9 mouse cellular contexts compared by ENCODE assay signal in the genomic region with DNA sequence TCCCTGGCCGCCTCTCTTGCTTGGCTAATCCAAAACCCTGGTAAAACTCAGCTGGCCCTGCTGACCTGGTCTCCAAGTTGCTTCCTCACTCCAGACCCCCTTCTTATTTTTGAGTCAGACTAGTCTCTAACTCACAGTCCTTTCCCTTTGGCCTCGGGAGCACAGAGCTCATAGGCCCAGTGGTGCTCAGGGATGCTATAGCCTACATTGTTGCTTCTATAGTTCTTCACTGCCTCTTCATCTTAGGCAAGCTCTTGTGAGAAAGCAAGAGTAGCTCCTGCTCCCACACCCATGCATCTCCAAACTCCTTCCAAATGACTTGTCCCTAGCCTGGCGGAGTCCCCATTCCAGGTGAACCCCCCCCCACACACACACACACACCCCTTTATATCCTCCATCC. TPM values are rescaled to one million over a fixed set of nuclear protein-coding genes. Genes with fewer than 3 reads are reported as not detected.
DNase-seq lines count a peak whose midpoint lies in the region; ATAC-seq and TF ChIP-seq lines count a peak whose summit lies in the region.
"Had no signal": no experiment of that assay in that cellular context is flagged by ENCODE, and none has a peak within 500 bp of the region (broad histone marks: within the 10 kb centered on the region; RNA-seq: fewer than 3 reads in every experiment).

No protein-coding gene starts in this region.

- 48% methylated on average over 3 of the region's 3 CpGs for WGBS in heart, adult 2 months
- WGBS in forebrain, embryonic 15.5 days, result 52% methylated on average over 3 of the region's 3 CpGs
- WGBS in liver, adult 2 months, result 60% methylated on average over 3 of the region's 3 CpGs
- 46% methylated on average over 3 of the region's 3 CpGs for WGBS in stomach, embryonic 16.5 days

- peaks cover 6% of the 10 kb centered on the region; the same call in 1 of the 2 replicates for H3K79me2 ChIP-seq in heart, adult 2 months (replicated peaks; ENCODE audit: control insufficient read depth, insufficient read depth, low read length)
- H3K79me2 ChIP-seq in liver, adult 2 months (ENCODE audit: control insufficient read depth, insufficient read depth, low read length), result peaks cover 32% of the 10 kb centered on the region; the same call in 1 of the 2 replicates

- no peak for TF ChIP-seq CTCF in heart, adult 2 months (IDR thresholded peaks at IDR 0.05)
- TF ChIP-seq CTCF in liver, adult 2 months (IDR thresholded peaks at IDR 0.05; ENCODE audit: low read depth, low read length), result no peak

- intact Hi-C loops in heart, adult 2 months (cut with DNase I), result loop anchor here (5.0 kb wide), 1 partner anchor 40 kb away; a partner anchor contains a TSS
- intact Hi-C loops in heart, postnatal 36 days (cut with DNase I), result loop anchor here (2.0 to 10.0 kb wide), 4 partner anchors 25 to 330 kb away; a partner anchor contains a TSS
- intact Hi-C loops in left cerebral cortex, postnatal 4 days (cut with DNase I), result no loop called here

- in situ Hi-C loops in ES-E14 (cut with MboI; ENCODE audit: low sequenced_read_pairs in 2 of 2, unreplicated experiment in 2 of 2), result no loop called here

- DNase-seq in heart, adult 2 months, result no peak
- DNase-seq in heart, postnatal 36 days, result no peak
- no peak for DNase-seq in ES-E14 (ENCODE audit: low read depth, low spot score)
- DNase-seq in liver, adult 2 months (ENCODE audit: extremely low read depth, low read depth, low spot score), result no peak
- DNase-seq in gastrocnemius, postnatal 10 days, result no peak
- DNase-seq in left cerebral cortex, postnatal 4 days, result no peak

- H3K9ac ChIP-seq in heart, adult 2 months (ENCODE audit: low read depth, low read length), result peak overlapping the region; percentile 80; the same call in 1 of the 2 replicates
- peak overlapping the region; percentile 97 for H3K9ac ChIP-seq in ES-E14 (ENCODE audit: insufficient read depth, low read depth, low read length, poor library complexity, severe bottlenecking)
- H3K9ac ChIP-seq in forebrain, embryonic 15.5 days (replicated peaks), result peak overlapping the region; percentile 83
- H3K9ac ChIP-seq in liver, adult 2 months (ENCODE audit: low read depth, low read length), result peak overlapping the region; percentile 87
- peak overlapping the region; percentile 86 for H3K9ac ChIP-seq in stomach, embryonic 16.5 days (ENCODE audit: low read length)

- no peak for ATAC-seq in forebrain, embryonic 15.5 days (replicated peaks)
- no peak for ATAC-seq in stomach, embryonic 16.5 days (ENCODE audit: insufficient read depth, low FRiP score)

- peak overlapping the region; percentile 82 for H3K4me2 ChIP-seq in forebrain, embryonic 15.5 days (replicated peaks)
- H3K4me2 ChIP-seq in stomach, embryonic 16.5 days (ENCODE audit: low read depth, low read length), result peak overlapping the region; percentile 68

- peak overlapping the region; percentile 97; the same call in 1 of the 2 replicates for H3K27ac ChIP-seq in heart, adult 2 months
- H3K27ac ChIP-seq in ES-E14 (ENCODE audit: insufficient read depth, low read depth, low read length, poor library complexity, severe bottlenecking), result no peak overlapping the region
- H3K27ac ChIP-seq in forebrain, embryonic 15.5 days (replicated peaks), result no peak overlapping the region
- H3K27ac ChIP-seq in liver, adult 2 months (replicated peaks; ENCODE audit: insufficient read depth, low read depth, low read length), result no peak overlapping the region
- no peak overlapping the region for H3K27ac ChIP-seq in stomach, embryonic 16.5 days (ENCODE audit: low read length)

- H3K9me3 ChIP-seq in ES-E14 (ENCODE audit: control insufficient read depth, insufficient read depth, low read depth, low read length), result no peaks in the 10 kb centered on the region
- H3K9me3 ChIP-seq in forebrain, embryonic 15.5 days, result no peaks in the 10 kb centered on the region
- H3K9me3 ChIP-seq in stomach, embryonic 16.5 days (replicated peaks; ENCODE audit: control insufficient read depth, low read length), result no peaks in the 10 kb centered on the region

- no peaks in the 10 kb centered on the region for H3K36me3 ChIP-seq in heart, adult 2 months (ENCODE audit: control insufficient read depth, insufficient read depth, low read length)
- peaks cover 18% of the 10 kb centered on the region for H3K36me3 ChIP-seq in ES-E14 (ENCODE audit: control insufficient read depth, insufficient read depth, low read length, poor library complexity, severe bottlenecking)
- H3K36me3 ChIP-seq in forebrain, embryonic 15.5 days, result peaks cover 22% of the 10 kb centered on the region
- H3K36me3 ChIP-seq in liver, adult 2 months (ENCODE audit: control insufficient read depth, insufficient read depth, low read length), result no peaks in the 10 kb centered on the region; the same call in 1 of the 2 replicates
- peaks cover 8% of the 10 kb centered on the region; the same call in 1 of the 2 replicates for H3K36me3 ChIP-seq in stomach, embryonic 16.5 days (ENCODE audit: control insufficient read depth, insufficient read depth, low read length)

- TF ChIP-seq EP300 in heart, adult 2 months (IDR thresholded peaks at IDR 0.05; ENCODE audit: insufficient read depth, low read depth, low read length), result no peak

- peaks cover 6% of the 10 kb centered on the region for H3K4me1 ChIP-seq in heart, adult 2 months (ENCODE audit: control insufficient read depth, insufficient read depth, low read length)
- H3K4me1 ChIP-seq in ES-E14 (ENCODE audit: control insufficient read depth in 2 of 2, insufficient read depth in 2 of 2, low read length in 2 of 2, poor library complexity in 1 of 2), result peaks cover 9 to 10% of the 10 kb centered on the region in 2 experiments; a peak in 3 of 4 replicates
- H3K4me1 ChIP-seq in forebrain, embryonic 15.5 days, result peaks cover 13% of the 10 kb centered on the region
- H3K4me1 ChIP-seq in liver, adult 2 months (ENCODE audit: control insufficient read depth, insufficient read depth, low read length), result peaks cover 9% of the 10 kb centered on the region
- peaks cover 6% of the 10 kb centered on the region for H3K4me1 ChIP-seq in stomach, embryonic 16.5 days (ENCODE audit: control insufficient read depth, insufficient read depth, low read length)

- no peaks in the 10 kb centered on the region for H3K27me3 ChIP-seq in heart, adult 2 months (ENCODE audit: control insufficient read depth, insufficient read depth, low read length)
- no peaks in the 10 kb centered on the region for H3K27me3 ChIP-seq in forebrain, embryonic 15.5 days
- H3K27me3 ChIP-seq in liver, adult 2 months (ENCODE audit: control insufficient read depth, insufficient read depth, low read length), result no peaks in the 10 kb centered on the region
- H3K27me3 ChIP-seq in stomach, embryonic 16.5 days (ENCODE audit: control insufficient read depth, insufficient read depth, low read length), result no peaks in the 10 kb centered on the region

- peak overlapping the region; percentile 64 for H3K4me3 ChIP-seq in heart, adult 2 months
- peak overlapping the region; percentile 90 to 97; a peak in 3 of 4 replicates for H3K4me3 ChIP-seq in ES-E14 (ENCODE audit: insufficient read depth in 1 of 2, low read depth in 1 of 2, low read length in 2 of 2, poor library complexity in 1 of 2, severe bottlenecking in 1 of 2)
- peak overlapping the region; percentile 62 for H3K4me3 ChIP-seq in forebrain, embryonic 15.5 days
- H3K4me3 ChIP-seq in liver, adult 2 months (ENCODE audit: insufficient read depth, low read depth, low read length), result peak overlapping the region; percentile 75; the same call in 1 of the 2 replicates
- H3K4me3 ChIP-seq in stomach, embryonic 16.5 days (replicated peaks; ENCODE audit: low read length), result peak overlapping the region; percentile 88

- TF ChIP-seq POLR2A in heart, adult 2 months (IDR thresholded peaks at IDR 0.05; ENCODE audit: insufficient read depth, low read depth, low read length), result no peak
- TF ChIP-seq POLR2A in liver, adult 2 months (IDR thresholded peaks at IDR 0.05; ENCODE audit: extremely low read depth, insufficient read depth, low read length), result no peak

RNA-seq across cellular contexts. Expression of a gene that starts 1.2 kb away (rescaled TPM):
- total RNA-seq in heart, adult 2 months (2021), result 100 to 1,000 TPM; 620 to 733 TPM
- 1,081 and 1,159 TPM in 2 replicates for polyA plus RNA-seq in heart, adult 2 months (2012; rRNA removed)
- total RNA-seq in heart, postnatal 36 days (2021), result 100 to 1,000 TPM; 712 to 745 TPM
- total RNA-seq in ES-E14 (2012; rRNA removed), result 236 and 275 TPM in 2 replicates
- 327 and 356 TPM in 2 replicates for polyA plus RNA-seq in forebrain, embryonic 15.5 days (2015; fragmentation: Nextera tagmentation; extraction: Ambion mirVana)
- total RNA-seq in liver, adult 2 months (2014; rRNA removed), result 190 and 193 TPM in 2 replicates
- 297 and 359 TPM in 2 replicates for polyA plus RNA-seq in liver, adult 2 months (2012; rRNA removed)
- 285 and 326 TPM in 2 replicates for polyA plus RNA-seq in stomach, embryonic 16.5 days (2015; fragmentation: Nextera tagmentation; extraction: Ambion mirVana)
- total RNA-seq in gastrocnemius, postnatal 10 days (2021), result 100 to 1,000 TPM; 408 to 467 TPM
- total RNA-seq in left cerebral cortex, postnatal 4 days (2021), result 100 to 1,000 TPM; 120 to 136 TPM

RNA-seq across cellular contexts. Expression of a gene that starts 32.1 kb away (rescaled TPM):
- total RNA-seq in heart, adult 2 months (2021), result not detected
- not detected in 2 replicates for polyA plus RNA-seq in heart, adult 2 months (2012; rRNA removed)
- total RNA-seq in heart, postnatal 36 days (2021), result not detected
- not detected in 2 replicates for total RNA-seq in ES-E14 (2012; rRNA removed)
- polyA plus RNA-seq in forebrain, embryonic 15.5 days (2015; fragmentation: Nextera tagmentation; extraction: Ambion mirVana), result 0.06 and 0.08 TPM in 2 replicates
- total RNA-seq in liver, adult 2 months (2014; rRNA removed), result not detected in 2 replicates
- polyA plus RNA-seq in liver, adult 2 months (2012; rRNA removed), result not detected in 2 replicates
- not detected in 2 replicates for polyA plus RNA-seq in stomach, embryonic 16.5 days (2015; fragmentation: Nextera tagmentation; extraction: Ambion mirVana)
- total RNA-seq in gastrocnemius, postnatal 10 days (2021), result not detected
- total RNA-seq in left cerebral cortex, postnatal 4 days (2021), result not detected
- polyA plus RNA-seq: testis, adult 2 months had no signal

RNA-seq across cellular contexts. Expression of a gene that starts 40.1 kb away (rescaled TPM):
- total RNA-seq in heart, adult 2 months (2021), result 100 to 1,000 TPM; 445 to 505 TPM
- 772 and 935 TPM in 2 replicates for polyA plus RNA-seq in heart, adult 2 months (2012; rRNA removed)
- 100 to 1,000 TPM; 431 to 554 TPM for total RNA-seq in heart, postnatal 36 days (2021)
- 246 and 386 TPM in 2 replicates for total RNA-seq in ES-E14 (2012; rRNA removed)
- 683 and 712 TPM in 2 replicates for polyA plus RNA-seq in forebrain, embryonic 15.5 days (2015; fragmentation: Nextera tagmentation; extraction: Ambion mirVana)
- total RNA-seq in liver, adult 2 months (2014; rRNA removed), result 108 and 130 TPM in 2 replicates
- 647 and 677 TPM in 2 replicates for polyA plus RNA-seq in liver, adult 2 months (2012; rRNA removed)
- 503 and 554 TPM in 2 replicates for polyA plus RNA-seq in stomach, embryonic 16.5 days (2015; fragmentation: Nextera tagmentation; extraction: Ambion mirVana)
- 100 to 1,000 TPM; 422 to 448 TPM for total RNA-seq in gastrocnemius, postnatal 10 days (2021)
- total RNA-seq in left cerebral cortex, postnatal 4 days (2021), result 100 to 1,000 TPM; 610 to 661 TPM

RNA-seq across cellular contexts. Expression of a gene that starts 40.3 kb away (rescaled TPM):
- total RNA-seq in heart, adult 2 months (2021), result 10 to 100 TPM; 11.3 to 16.8 TPM
- 13.4 and 17.4 TPM in 2 replicates for polyA plus RNA-seq in heart, adult 2 months (2012; rRNA removed)
- total RNA-seq in heart, postnatal 36 days (2021), result 10 to 100 TPM; 10.7 to 16.0 TPM
- total RNA-seq in ES-E14 (2012; rRNA removed), result 22.9 and 30.1 TPM in 2 replicates
- 59.8 and 63.0 TPM in 2 replicates for polyA plus RNA-seq in forebrain, embryonic 15.5 days (2015; fragmentation: Nextera tagmentation; extraction: Ambion mirVana)
- total RNA-seq in liver, adult 2 months (2014; rRNA removed), result 8.3 and 12.4 TPM in 2 replicates
- 17.0 and 18.2 TPM in 2 replicates for polyA plus RNA-seq in liver, adult 2 months (2012; rRNA removed)
- polyA plus RNA-seq in stomach, embryonic 16.5 days (2015; fragmentation: Nextera tagmentation; extraction: Ambion mirVana), result 69.6 and 74.3 TPM in 2 replicates
- 10 to 100 TPM; 10.3 to 11.7 TPM for total RNA-seq in gastrocnemius, postnatal 10 days (2021)
- total RNA-seq in left cerebral cortex, postnatal 4 days (2021), result 10 to 100 TPM; 35.3 to 35.9 TPM
